Mouse (Mus musculus): ENCODE data around the gene Mei1. TPM values are rescaled to one million over a fixed set of nuclear protein-coding genes. Genes with fewer than 3 reads are reported as not detected.
A peak's percentile ranks its signal among the peaks of the same experiment; 100 is the strongest.
"Not testable (repeated sequence)": the region's sequence is repeated elsewhere in the genome, so short reads cannot be mapped to it uniquely, and the experiment has no call there.

Mei1 gene
- total RNA-seq, 4 experiments from 2014 or later, result 0.35 to 0.87 (median 0.66) TPM

DNA sequence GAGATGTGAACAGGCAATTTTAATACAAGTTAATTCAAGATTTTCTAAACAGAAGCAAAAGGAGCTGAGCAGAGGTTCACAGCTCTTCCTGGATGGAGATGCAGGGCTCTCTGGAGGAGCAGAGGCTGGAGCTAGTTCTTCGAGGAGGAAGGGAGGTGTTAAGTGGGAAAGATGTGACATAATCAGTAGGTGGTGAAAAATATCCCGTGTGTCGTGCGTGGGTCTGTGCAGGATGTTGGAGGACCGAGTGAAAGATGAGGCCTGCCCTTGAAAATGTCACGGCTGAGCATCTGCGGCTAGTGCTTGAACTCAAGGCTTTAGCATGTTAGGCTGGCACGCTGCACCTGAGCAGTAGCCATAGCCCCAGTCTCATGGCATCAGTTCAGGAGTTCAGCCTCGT is 15.8 kb downstream of the Mei1 start:
- DNase-seq (ENCODE audit: low spot score in 2 of 2), result no peak

DNA sequence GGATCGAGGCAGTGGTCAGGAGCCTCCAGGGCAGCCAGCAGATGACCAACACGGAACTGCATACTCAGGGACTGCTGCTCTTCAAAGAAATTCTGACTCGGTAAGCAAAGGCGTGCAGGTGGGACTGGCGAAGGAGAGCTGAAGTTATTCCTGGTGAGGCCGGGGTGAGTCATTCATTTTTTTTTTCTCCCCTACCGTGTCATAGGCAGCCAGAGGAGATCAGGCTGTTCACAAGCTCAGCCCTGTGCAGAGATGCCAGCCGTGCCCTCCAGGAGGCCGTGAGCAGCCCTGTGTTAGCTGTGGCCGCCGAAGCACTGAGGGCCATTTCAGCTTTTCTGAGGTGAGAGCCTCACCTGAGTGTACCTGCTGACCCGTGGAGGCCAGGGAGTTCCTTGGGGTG is 16.3 kb downstream of the Mei1 start:
- no peak for DNase-seq (ENCODE audit: low spot score in 2 of 2)

DNA sequence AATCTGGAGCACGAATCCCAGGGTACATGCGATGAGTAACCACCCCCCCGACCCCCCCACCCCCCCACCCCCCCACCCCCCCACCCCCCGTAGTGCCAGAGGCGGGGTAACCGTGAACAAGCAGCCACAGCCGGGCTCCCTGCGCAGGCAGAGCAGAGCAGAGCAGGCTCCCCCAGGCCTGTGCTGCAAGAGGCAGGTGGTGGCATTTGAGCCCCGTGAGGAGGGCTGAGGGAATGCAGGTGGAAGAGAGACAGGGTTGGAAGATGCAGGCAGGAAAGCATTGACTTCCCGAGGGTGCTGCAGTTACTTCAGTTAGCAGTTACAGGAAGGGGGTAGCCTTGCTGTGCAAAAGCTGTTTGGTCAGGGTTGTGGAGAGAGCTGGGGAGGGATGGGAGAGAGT is 17.5 kb downstream of the Mei1 start:
- DNase-seq (ENCODE audit: low spot score in 2 of 2), result no peak

DNA sequence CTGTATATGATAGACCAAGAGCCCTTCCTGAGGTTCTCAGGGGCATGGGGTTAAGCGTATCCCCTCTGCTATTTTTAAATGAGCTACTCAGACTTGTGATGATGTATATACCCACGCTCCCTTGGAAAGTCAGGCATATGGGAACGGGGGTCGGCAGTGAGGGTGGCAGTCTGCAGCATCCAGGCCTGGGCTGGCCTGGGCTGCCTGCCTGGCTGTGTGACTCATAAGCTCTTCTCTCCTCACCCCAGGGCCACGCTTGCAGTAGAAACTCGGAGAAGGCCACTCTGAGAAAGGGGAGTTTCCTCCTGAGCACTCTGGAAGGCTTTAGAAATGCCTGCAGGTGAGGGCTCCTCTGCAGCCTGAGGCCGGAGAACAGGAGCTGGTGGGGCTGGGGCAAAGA is 21.3 kb downstream of the Mei1 start:
- no peak for DNase-seq (ENCODE audit: low spot score in 2 of 2)

DNA sequence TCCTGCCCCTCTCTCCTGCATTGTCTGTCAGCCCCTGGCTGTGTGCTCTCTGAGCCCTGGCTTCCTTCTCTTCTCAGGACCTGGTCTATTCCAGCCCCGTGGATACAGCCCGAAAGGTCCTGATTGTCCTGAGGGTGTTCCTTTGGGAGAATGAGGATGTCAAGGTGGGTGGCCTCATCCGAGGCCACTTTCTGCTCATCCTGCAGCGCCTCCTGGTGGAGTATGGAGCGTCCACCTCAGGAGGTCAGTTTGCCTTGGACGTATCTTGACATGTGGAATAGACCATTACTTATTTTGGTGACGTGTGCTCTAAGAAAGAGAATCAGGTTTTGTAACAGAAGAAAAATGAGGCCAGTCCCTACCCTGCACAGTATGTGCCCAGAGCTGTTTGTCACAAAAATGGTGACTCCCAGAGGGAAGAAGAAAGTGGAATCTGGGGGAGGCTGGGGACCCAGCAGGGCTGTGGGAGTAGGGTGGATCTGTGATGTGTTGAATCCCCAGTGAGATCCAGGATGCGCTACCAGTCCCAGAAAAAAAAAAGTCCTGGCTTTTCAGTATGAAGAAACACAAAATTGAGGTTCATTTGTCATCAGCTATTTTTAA is 37.3 kb downstream of the Mei1 start:
- DNase-seq (ENCODE audit: low spot score in 2 of 2), result peak; percentile 50 to 57

DNA sequence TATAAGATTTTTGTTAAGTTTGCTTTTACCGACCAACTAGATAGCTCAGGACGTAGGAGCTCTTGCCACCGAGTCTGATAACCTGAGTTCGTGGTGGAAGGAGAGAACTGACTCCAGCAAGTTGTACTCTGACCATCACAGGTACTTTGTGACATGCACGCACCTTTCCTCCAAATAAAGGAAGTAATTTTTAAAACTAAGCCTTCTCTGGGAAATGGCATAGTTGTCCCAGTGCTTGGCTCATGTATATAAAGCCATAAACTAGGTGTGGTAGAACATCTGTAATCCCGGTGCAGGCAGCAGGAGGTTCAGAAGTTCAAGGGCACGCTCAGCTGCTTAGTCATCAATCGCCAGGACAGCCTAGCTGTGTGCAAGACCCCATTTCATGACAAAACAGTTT is 50.7 kb downstream of the Mei1 start:
- no peak for DNase-seq (ENCODE audit: low spot score in 2 of 2)

DNA sequence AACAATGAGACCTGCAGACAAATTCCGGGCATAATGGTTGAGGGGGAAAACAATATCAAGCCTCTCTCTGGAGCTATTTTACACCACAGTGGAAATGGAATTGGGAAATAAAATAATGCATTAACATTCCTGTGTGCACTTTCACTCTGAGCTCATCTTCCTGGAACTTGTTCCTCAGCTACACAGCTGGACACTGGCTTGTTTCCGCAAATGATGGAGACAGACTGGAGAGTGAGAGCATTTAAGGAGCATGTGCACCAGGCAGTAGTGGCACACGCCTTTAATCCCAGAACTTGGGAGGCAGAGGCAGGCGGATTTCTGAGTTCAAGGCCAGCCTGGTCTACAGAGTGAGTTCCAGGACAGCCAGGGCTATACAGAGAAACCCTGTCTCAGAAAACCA is 56.9 kb downstream of the Mei1 start:
- DNase-seq (ENCODE audit: low spot score in 2 of 2), result not testable (repeated sequence)

DNA sequence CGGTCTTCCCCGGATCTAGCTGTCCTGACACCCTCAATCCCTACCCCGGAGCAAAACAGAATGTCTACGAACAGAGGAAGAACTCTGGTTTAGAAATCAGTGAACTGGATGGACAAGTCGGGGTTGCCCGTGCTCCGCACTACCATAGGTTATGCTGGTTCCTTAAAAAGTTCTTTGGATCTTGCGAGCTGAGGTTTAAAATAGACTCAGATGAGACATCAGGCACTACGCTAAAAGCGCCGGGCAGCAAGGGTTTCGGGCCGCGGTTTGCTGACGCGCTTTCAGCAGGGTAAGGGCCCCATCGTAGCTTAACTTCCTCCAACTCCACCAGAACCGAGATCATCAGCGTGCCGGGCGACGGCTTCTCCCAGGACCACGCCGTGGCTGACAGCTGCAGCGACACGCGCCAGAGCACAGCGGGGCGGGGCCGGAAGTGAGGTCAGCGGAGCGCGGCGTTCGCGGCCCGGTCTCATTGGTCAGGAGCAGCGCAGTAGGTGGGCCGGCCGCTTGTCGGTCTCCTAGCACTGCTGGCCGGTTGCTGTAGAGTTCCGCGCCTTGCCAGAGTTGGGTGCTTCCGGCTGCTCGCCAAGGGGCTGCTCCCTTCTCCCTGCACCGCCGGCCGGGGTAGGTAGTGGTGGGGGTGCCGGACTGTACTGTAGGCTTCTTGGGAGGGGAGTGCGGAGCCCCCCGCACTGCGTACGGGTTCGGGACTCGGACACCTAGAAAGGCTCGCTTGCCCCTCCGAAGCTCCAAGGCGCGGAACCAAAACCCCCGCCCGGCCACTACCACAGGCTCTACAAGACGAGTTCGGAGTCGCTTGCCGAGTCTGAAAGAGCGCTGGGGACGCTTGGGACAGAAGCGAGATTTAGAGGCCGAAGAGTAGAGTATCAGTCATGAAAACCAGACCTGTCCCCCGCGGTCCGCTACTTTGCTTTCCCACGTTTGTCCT is 57.9 kb downstream of the Mei1 start, which contains the start of gene Ccdc134:
TSS of gene Ccdc134 (plus strand) at position 497 of the 949 bp plus-strand sequence.
- peak; percentile 92 to 96 for DNase-seq (ENCODE audit: low spot score in 2 of 2)

DNA sequence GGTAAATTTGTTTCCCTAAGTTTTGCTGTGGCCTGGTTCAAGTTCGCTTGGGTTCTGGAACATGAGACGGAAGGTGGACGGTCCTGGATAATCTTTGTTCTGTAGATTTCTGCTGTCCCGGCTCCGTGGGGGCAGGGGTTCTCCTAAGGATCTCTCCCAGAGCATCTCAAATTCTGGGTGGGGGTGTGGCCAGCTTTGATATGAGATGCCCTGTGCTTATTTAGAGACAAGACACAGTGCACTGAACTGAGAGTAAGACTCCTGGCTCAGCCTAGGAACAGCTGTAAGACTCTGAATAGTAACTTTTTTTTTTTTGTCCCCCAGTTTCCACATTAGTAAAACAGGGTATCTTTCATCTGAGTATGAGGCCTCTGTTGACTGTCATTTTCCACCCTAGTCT is 58.6 kb downstream of the Mei1 start:
- no peak for DNase-seq (ENCODE audit: low spot score in 2 of 2)

DNA sequence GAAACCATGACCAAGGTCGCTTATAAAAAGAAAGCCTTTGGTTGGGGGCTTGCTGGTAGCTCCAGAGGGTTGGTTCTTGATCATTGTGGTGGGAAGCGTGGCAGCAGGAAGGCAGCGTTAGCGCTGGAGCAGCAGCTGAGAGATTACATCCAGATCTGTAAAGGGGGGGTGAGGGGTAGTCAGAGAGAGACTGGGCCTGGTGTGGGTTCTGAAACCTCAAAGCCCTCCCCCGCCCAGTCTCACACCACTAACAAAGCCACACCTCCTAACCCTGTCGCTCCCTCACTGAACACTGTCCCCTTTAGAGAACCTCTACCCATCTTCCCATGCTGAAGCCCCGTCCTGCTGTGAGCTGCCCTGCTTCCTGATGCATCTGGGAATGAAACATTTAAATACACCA is 60.8 kb downstream of the Mei1 start:
- DNase-seq (ENCODE audit: low spot score in 2 of 2), result no peak

DNA sequence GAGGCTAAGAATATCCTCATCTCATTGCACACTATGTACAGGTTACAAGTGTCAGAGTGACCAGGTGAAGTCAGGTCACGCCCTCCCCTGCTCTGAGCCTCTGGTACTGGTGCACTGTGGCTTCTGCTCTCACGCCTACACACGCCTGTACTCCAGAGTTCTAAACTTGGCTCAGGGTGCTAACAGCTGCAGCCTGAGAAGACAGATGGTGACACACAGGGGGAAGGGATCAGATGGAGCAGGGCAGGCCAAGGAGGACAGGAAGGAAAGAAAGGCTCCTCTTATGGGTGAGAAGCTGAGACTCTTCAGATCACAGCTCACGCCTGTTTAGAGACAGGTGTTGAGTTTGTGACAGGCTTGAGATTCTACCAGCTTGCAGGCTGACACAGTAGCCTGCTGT is 65.6 kb downstream of the Mei1 start:
- DNase-seq (ENCODE audit: low spot score in 2 of 2), result peak in 1 of 2 experiments; percentile 56

DNA sequence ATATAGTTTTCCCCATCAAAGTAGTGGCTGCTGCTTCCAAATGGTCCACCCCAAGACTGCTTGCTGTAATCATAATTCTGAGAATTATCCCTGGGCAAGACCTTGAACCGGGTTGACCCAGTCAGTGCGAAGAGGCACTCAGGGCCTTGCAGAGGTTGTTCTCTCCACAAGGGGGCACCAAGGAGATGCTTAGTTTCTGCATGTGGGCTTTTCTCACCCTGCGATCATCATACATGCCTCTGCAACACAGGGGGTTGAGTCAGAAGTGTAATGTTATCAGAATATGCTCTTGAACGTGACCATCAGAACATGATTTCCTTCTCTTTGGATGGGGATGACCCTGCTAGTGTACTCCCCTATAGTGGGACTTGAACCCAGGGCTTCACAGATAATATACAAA is 68.8 kb downstream of the Mei1 start:
- peak in 1 of 2 experiments; percentile 62 for DNase-seq (ENCODE audit: low spot score in 2 of 2)

DNA sequence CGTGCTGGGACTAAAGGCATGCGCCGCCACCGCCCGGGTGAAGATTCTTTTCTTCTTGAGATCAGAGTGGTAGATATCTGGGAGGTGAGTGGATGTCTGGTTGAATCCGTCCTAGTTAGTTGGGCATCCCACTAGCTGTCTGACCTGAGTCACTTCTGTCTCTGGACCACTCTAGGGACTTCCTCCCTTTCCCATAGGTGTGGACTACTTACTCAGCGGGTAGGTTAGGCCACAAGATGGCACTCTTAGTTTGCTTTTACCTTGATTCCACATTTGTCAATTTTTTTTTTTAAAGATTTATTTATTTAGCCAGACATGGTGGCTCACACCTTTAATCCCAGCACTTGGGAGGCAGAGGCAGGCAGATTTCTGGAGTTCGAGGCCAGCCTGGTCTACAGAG is 69.4 kb downstream of the Mei1 start:
- no peak for DNase-seq (ENCODE audit: low spot score in 2 of 2)

DNA sequence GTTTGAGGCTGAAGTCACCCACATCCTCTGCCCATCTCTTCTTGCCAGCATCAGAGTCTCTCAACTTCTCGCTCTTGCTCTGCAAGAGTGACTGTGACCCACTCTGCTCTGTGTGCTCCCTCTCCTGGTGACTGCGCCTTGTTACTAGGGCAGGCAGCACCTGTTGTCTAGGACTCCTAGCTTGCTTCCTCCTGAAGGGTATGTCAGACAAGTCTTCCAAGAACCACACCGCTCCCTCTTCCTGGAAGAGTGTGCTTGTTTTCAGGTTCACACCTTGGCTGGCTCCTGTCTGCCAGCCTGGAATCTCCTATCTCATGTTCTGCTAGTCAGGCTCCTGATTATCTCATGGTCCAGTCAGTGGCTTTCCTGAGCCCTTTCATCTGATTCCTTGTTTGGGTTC is 70.6 kb downstream of the Mei1 start:
- DNase-seq (ENCODE audit: low spot score in 2 of 2), result no peak

DNA sequence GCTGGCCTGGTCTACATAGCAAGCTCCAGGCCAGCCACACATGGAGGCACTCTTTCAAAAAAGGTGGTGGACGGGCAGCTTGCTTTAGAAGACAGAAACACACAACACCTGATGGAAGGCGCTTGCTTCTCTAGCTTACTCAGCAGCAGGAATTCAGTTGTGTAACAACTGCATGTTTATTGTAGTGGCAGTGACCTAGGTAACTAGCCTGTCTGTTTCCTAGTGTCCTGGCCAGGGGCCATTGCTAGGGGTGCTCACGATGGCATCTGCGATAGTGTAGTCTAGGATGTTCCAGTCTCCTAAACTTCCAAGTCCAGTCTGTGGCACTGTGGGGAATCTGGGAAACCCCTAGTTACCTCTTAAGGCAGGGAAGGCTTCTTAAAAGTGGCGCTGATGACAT is 74.4 kb downstream of the Mei1 start:
- no peak for DNase-seq (ENCODE audit: low spot score in 2 of 2)

DNA sequence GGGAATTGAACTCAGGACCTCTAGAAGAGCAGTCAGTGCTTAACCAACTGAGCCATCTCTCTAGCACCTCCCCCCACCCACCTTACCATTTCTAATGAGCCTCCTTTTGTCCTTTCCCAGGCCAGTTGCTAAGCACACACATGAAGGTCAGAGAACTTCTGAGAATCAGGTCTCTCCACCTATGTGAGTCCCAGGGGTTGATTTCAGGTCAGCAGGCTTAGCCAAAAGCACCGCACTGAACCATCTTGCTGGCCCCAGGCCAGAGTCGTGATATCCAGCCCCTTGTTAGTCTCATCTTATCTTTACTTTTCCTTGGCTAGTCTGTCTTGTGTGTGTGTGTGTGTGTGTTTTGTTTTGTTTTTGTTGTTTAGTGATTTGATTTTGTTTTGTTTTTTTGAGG is 75.6 kb downstream of the Mei1 start:
- DNase-seq (ENCODE audit: low spot score in 2 of 2), result no peak

DNA sequence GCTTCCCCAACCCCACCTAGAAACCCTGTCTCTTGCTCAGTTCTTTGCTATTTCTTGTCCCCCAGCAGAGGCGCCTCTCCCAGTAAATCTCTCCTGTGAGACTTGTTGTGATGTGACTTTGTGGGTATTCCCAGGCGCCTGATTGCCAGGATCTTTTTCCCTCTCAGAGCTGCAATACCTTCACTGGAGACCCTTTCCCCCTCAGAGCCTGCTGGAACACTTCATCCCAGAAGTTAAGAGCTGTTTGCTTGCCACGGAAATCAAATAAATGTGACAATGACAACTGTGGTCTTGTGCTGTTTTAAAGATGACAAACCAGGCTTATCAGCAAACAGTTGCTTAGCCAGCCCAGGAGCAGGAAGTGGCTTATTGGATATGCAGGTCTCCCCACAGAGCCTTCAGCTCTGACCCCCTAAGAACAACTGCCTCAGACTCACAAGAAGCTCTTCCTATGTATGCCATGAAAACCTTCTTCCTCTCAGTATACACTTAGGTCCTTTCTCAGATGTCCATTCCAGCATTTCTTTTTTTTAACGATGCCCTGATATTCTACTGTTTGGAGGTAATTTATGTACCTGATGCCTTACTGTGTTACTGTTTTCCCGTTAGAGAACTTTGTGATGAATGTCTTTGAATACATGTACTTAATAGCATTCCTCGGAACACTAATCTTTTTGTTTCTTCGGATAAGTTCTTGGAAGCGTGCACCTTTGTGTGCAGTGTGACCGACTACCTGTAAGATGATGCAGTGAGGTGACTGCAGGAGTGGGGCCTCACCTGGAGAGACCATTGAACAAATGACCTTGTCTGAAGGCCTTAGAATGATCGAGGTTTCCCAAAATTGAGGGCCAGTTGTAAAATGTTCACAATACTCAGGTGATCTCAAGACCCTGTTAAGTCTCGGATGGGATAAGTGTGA is 76.3 kb downstream of the Mei1 start:
- no peak for DNase-seq (ENCODE audit: low spot score in 2 of 2)

DNA sequence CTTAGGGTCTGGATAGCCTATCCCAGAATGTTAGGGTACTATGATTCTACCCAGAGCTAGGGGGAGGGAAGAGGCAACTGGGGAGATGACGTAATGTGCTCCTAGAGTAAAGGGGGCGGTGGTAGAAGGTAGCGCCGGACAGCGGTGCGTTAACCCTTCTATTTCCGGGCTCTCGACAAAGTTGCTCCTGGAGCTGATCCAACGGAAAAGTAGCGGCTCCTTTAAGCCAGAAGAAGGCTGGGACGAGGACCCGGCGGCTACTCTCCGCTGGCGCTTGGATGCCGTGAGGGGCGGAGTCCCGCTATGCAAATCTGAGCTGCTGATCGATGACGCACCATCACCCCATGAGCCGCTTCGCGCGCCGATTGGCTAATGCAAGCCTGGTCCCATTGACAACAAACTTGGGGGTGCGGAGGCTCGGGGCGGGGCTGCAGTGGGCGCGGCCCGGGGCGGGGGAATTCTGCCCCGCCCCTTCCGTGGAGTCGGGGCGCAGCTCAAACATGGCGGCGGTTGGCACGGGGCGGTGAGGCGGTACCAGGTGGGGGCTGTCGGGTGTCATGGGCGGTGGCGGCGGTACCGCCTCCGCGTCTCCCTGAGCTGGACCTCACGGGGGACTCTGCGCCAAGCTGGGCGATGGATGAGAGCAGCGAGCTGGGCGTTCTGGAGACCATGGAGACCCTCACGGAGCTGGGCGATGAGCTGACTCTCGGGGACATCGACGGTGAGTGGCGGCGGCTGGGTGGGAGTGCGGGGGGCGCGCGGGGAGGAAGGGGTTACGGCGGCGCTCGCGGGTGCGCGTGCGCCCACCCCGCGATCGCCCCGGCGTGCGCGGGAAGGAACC is 77.2 kb downstream of the Mei1 start, which contains the start of gene Srebf2:
TSS of gene Srebf2 (plus strand) at position 412 of the 841 bp plus-strand sequence.
- DNase-seq (ENCODE audit: low spot score in 2 of 2), result peak; percentile 99

DNA sequence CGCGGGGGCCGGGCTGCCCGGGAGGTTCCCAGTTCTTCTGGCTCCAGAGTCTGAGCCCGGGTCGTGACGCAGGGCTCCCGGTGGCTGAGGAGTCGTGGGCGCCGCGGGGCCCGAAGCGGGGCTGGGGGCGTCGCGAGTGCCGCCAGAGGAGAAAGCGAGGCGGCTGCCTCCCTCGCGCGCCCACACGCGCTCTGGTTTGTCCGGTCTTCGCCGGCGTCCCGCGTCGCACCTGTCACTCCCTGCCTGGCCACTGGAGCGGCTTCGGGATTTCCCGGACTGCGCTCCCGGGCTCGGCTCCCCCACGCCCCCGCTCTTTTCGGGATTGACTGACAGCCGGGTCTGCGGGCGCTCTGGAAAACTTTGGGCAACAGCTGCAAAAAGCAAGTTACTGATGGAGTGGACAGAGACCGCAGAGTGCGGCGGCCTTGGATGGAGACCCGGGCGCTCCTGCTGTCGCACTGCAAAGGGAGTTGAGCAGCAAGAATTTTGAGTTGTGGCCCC is 77.9 kb downstream of the Mei1 start:
- DNase-seq (ENCODE audit: low spot score in 2 of 2), result peak; percentile 37 to 55

DNA sequence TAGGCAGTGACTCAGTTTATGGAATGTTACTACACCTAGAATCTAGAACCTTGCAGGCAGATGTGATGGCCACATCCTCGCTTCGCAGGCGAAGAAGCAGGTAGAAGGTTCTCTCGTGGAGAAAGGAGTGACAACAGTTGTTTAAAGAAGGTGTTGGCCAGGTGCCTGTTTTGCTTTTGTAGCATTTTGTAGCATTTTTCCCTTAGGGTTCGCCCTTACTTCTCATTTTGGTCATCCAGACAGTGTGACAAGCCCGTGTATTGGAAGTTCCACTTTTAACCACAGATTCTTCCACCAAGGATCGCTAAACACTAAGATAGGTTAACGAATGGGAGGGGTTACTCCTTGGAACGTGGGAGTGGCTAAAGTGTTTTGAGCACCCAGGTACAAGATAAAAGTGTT is 78.7 kb downstream of the Mei1 start:
- no peak for DNase-seq (ENCODE audit: low spot score in 2 of 2)
